Mouse (Mus musculus) embryonic facial prominence, embryonic 14.5 days (tissue): ENCODE measurements at regions not wholly inside any gene's neighbourhood (a gene's known extent, or its start where the extent isn't known, plus 50 kb on each side); places are given as distances from the start of the nearest gene placed in this dataset.

Source experiments
- ATAC-seq: fragments of 200-750 bp; cut with Nextera tagmentation; 2 replicates; pipeline ENCODE4 v1.8.0; 2017; ENCODE audit warnings: low read depth, moderate number of reproducible peaks, moderate TSS enrichment
- DNase-seq: peaks from one replicate; pipeline ENCODE4 v3.0.0-alpha.2; 2015; ENCODE audit warnings: low spot score
- H3K27ac ChIP-seq: fragments of 300-500 bp; sonication (generic); replicated peaks from 2 replicates; pipeline ENCODE4 v1.5.1; 2014; ENCODE audit warnings: low read depth, mild to moderate bottlenecking, low read length, moderate library complexity
- H3K27me3 ChIP-seq: fragments of 300-500 bp; sonication (generic); replicated peaks from 2 replicates; pipeline ENCODE4 v1.6.1; 2014; ENCODE audit warnings: low read length; ENCODE audit not compliant: control insufficient read depth, insufficient read depth
- H3K36me3 ChIP-seq: fragments of 300-500 bp; sonication (generic); 2 replicates; pipeline ENCODE4 v1.6.1; 2014; ENCODE audit warnings: low read length, mixed read lengths; ENCODE audit not compliant: control insufficient read depth, insufficient read depth
- H3K4me1 ChIP-seq: fragments of 300-500 bp; sonication (generic); 2 replicates; pipeline ENCODE4 v1.6.1; 2014; ENCODE audit warnings: antibody characterized with exemption, low read length; ENCODE audit not compliant: control insufficient read depth, insufficient read depth
- H3K4me2 ChIP-seq: fragments of 300-500 bp; sonication (generic); 2 replicates; pipeline ENCODE4 v1.6.1; 2014; ENCODE audit warnings: low read depth, mild to moderate bottlenecking, low read length, moderate library complexity, mixed read lengths
- H3K4me3 ChIP-seq: fragments of 300-500 bp; sonication (generic); 2 replicates; pipeline ENCODE4 v1.5.1; 2014; ENCODE audit warnings: low read depth, mild to moderate bottlenecking, low read length
- H3K9ac ChIP-seq: fragments of 300-500 bp; sonication (generic); 2 replicates; pipeline ENCODE4 v1.6.1; 2014; ENCODE audit warnings: low read depth, mild to moderate bottlenecking, low read length, moderate library complexity, mixed read lengths
- H3K9me3 ChIP-seq: fragments of 300-500 bp; sonication (generic); 2 replicates; pipeline ENCODE4 v1.6.1; 2016; ENCODE audit warnings: low read length; ENCODE audit not compliant: control insufficient read depth
- WGBS: fragments of 180-500 bp; shearing (Covaris S2); extraction: QIAGEN DNeasy Blood & Tissue Kit; methylation state at CpG from one replicate; pipeline ENCODE4 v1.1.7; 2014; 5-methylcytosine and 5-hydroxymethylcytosine counted together

- DNase-seq (no peak), ATAC-seq (no peak)
- Histone ChIP-seq H3K27ac (no peak overlapping the region), H3K9ac (no peak overlapping the region), H3K27me3 (no peaks in the 10 kb centered on the region), H3K9me3 (no peaks in the 10 kb centered on the region), H3K4me3 (no peak overlapping the region), H3K36me3 (no peaks in the 10 kb centered on the region), H3K4me2 (no peak overlapping the region), H3K4me1 (peaks cover 15% of the 10 kb centered on the region)
- 67% methylated on average over 5 of the region's 5 CpGs for WGBS
Observed at GRCm38 (mm10) chr12:69455566-69455965, 83.3 kb upstream of the Gm9887 start.

GRCm38 (mm10) chr12:69453544-69453943 lies 81.3 kb upstream of the Gm9887 start:
- Histone ChIP-seq H3K9me3 (no peaks in the 10 kb centered on the region), H3K36me3 (no peaks in the 10 kb centered on the region), H3K4me1 (peaks cover 11% of the 10 kb centered on the region), H3K27me3 (no peaks in the 10 kb centered on the region), H3K27ac (no peak overlapping the region), H3K4me3 (no peak overlapping the region), H3K9ac (no peak overlapping the region), H3K4me2 (no peak overlapping the region)
- 81% methylated on average over 6 of the region's 6 CpGs for WGBS
- no peak for DNase-seq
- no peak for ATAC-seq

- H3K27me3 ChIP-seq: no peaks in the 10 kb centered on the region
- H3K4me2 ChIP-seq: no peak overlapping the region
- no peak overlapping the region for H3K27ac ChIP-seq
- H3K4me3 ChIP-seq: no peak overlapping the region
- ATAC-seq: no peak
- H3K9me3 ChIP-seq: no peaks in the 10 kb centered on the region
- H3K4me1 ChIP-seq: peaks cover 11% of the 10 kb centered on the region
- DNase-seq: no peak
- H3K36me3 ChIP-seq: no peaks in the 10 kb centered on the region
- no peak overlapping the region for H3K9ac ChIP-seq
- 76% methylated on average over 10 of the region's 10 CpGs for WGBS
Observed at GRCm38 (mm10) chr12:69452986-69453385, 80.7 kb upstream of the Gm9887 start.

- Histone ChIP-seq H3K27ac (peak overlapping the region; percentile 0; the same call in 1 of the 2 replicates), H3K4me1 (peaks cover 25% of the 10 kb centered on the region), H3K4me2 (no peak overlapping the region), H3K4me3 (no peak overlapping the region), H3K9me3 (no peaks in the 10 kb centered on the region), H3K36me3 (no peaks in the 10 kb centered on the region), H3K27me3 (no peaks in the 10 kb centered on the region), H3K9ac (no peak overlapping the region)
- ATAC-seq (no peak), DNase-seq (no peak)
- 54% methylated on average over 6 of the region's 6 CpGs for WGBS
Observed at GRCm38 (mm10) chr12:69451110-69451509, 78.9 kb upstream of the Gm9887 start.

GRCm38 (mm10) chr12:69447962-69448767 lies 75.9 kb upstream of the Gm9887 start:
- H3K36me3 ChIP-seq: no peaks in the 10 kb centered on the region
- ATAC-seq: 0 out of 2 replicates have a peak, but pooled peaks have one; percentile 28
- H3K27ac ChIP-seq: peak overlapping the region; percentile 84
- peaks cover 28% of the 10 kb centered on the region for H3K4me1 ChIP-seq
- H3K4me3 ChIP-seq: no peak overlapping the region
- no peaks in the 10 kb centered on the region for H3K9me3 ChIP-seq
- no peaks in the 10 kb centered on the region for H3K27me3 ChIP-seq
- DNase-seq: peak; percentile 75
- 45% methylated on average over 14 of the region's 14 CpGs for WGBS
- 0 out of 2 replicates have a peak overlapping the region, but pooled peaks have one; percentile 28 for H3K9ac ChIP-seq
- peak overlapping the region; percentile 49 for H3K4me2 ChIP-seq

GRCm38 (mm10) chr12:69447322-69447827 lies 75.1 kb upstream of the Gm9887 start:
- ATAC-seq: no peak; the same call in 1 of the 2 replicates
- H3K4me3 ChIP-seq: peak overlapping the region; percentile 16
- H3K27ac ChIP-seq: peak overlapping the region; percentile 84
- peak; percentile 55 for DNase-seq
- H3K27me3 ChIP-seq: no peaks in the 10 kb centered on the region
- H3K4me1 ChIP-seq: peaks cover 28% of the 10 kb centered on the region
- no peak overlapping the region; the same call in 1 of the 2 replicates for H3K9ac ChIP-seq
- WGBS: 44% methylated on average over 9 of the region's 9 CpGs
- H3K9me3 ChIP-seq: no peaks in the 10 kb centered on the region
- no peaks in the 10 kb centered on the region for H3K36me3 ChIP-seq
- H3K4me2 ChIP-seq: peak overlapping the region; percentile 49

GRCm38 (mm10) chr12:69446468-69447321 lies 74.4 kb upstream of the Gm9887 start:
- H3K4me2 ChIP-seq: peak overlapping the region; percentile 49
- peak overlapping the region; percentile 35 for H3K9ac ChIP-seq
- H3K9me3 ChIP-seq: no peaks in the 10 kb centered on the region
- no peaks in the 10 kb centered on the region for H3K27me3 ChIP-seq
- H3K4me1 ChIP-seq: peaks cover 28% of the 10 kb centered on the region
- ATAC-seq (peak; percentile 91), DNase-seq (peak; percentile 96)
- WGBS: 18% methylated on average over 17 of the region's 17 CpGs
- peak overlapping the region; percentile 84 for H3K27ac ChIP-seq
- peak overlapping the region; percentile 16 for H3K4me3 ChIP-seq
- H3K36me3 ChIP-seq: no peaks in the 10 kb centered on the region

GRCm38 (mm10) chr12:69446085-69446467 lies 73.8 kb upstream of the Gm9887 start:
- ATAC-seq (peak; percentile 14; the same call in 1 of the 2 replicates), DNase-seq (peak; percentile 65)
- Histone ChIP-seq H3K27me3 (no peaks in the 10 kb centered on the region), H3K4me2 (peak overlapping the region; percentile 49), H3K4me3 (peak overlapping the region; percentile 15; the same call in 1 of the 2 replicates), H3K9ac (peak overlapping the region; percentile 35; the same call in 1 of the 2 replicates), H3K36me3 (no peaks in the 10 kb centered on the region), H3K9me3 (no peaks in the 10 kb centered on the region), H3K27ac (peak overlapping the region; percentile 84), H3K4me1 (peaks cover 28% of the 10 kb centered on the region)
- 13% methylated on average over 10 of the region's 10 CpGs for WGBS
